Mouse (Mus musculus) embryonic facial prominence, embryonic 14.5 days (tissue): ENCODE measurements around the gene Nr2e1. TPM values are rescaled to one million over a fixed set of nuclear protein-coding genes. Genes with fewer than 3 reads are reported as not detected.

ENCODE experiments used
- ATAC-seq: fragments of 200-750 bp; cut with Nextera tagmentation; 2 replicates; pipeline ENCODE4 v1.8.0; 2017; ENCODE audit warnings: low read depth, moderate number of reproducible peaks, moderate TSS enrichment
- DNase-seq: peaks from one replicate; pipeline ENCODE4 v3.0.0-alpha.2; 2015; ENCODE audit warnings: low spot score
- H3K27ac ChIP-seq: fragments of 300-500 bp; sonication (generic); replicated peaks from 2 replicates; pipeline ENCODE4 v1.5.1; 2014; ENCODE audit warnings: low read depth, mild to moderate bottlenecking, low read length, moderate library complexity
- H3K27me3 ChIP-seq: fragments of 300-500 bp; sonication (generic); replicated peaks from 2 replicates; pipeline ENCODE4 v1.6.1; 2014; ENCODE audit warnings: low read length; ENCODE audit not compliant: control insufficient read depth, insufficient read depth
- H3K36me3 ChIP-seq: fragments of 300-500 bp; sonication (generic); 2 replicates; pipeline ENCODE4 v1.6.1; 2014; ENCODE audit warnings: low read length, mixed read lengths; ENCODE audit not compliant: control insufficient read depth, insufficient read depth
- H3K4me1 ChIP-seq: fragments of 300-500 bp; sonication (generic); 2 replicates; pipeline ENCODE4 v1.6.1; 2014; ENCODE audit warnings: antibody characterized with exemption, low read length; ENCODE audit not compliant: control insufficient read depth, insufficient read depth
- H3K4me2 ChIP-seq: fragments of 300-500 bp; sonication (generic); 2 replicates; pipeline ENCODE4 v1.6.1; 2014; ENCODE audit warnings: low read depth, mild to moderate bottlenecking, low read length, moderate library complexity, mixed read lengths
- H3K4me3 ChIP-seq: fragments of 300-500 bp; sonication (generic); 2 replicates; pipeline ENCODE4 v1.5.1; 2014; ENCODE audit warnings: low read depth, mild to moderate bottlenecking, low read length
- H3K9ac ChIP-seq: fragments of 300-500 bp; sonication (generic); 2 replicates; pipeline ENCODE4 v1.6.1; 2014; ENCODE audit warnings: low read depth, mild to moderate bottlenecking, low read length, moderate library complexity, mixed read lengths
- H3K9me3 ChIP-seq: fragments of 300-500 bp; sonication (generic); 2 replicates; pipeline ENCODE4 v1.6.1; 2016; ENCODE audit warnings: low read length; ENCODE audit not compliant: control insufficient read depth
- WGBS: fragments of 180-500 bp; shearing (Covaris S2); extraction: QIAGEN DNeasy Blood & Tissue Kit; methylation state at CpG from one replicate; pipeline ENCODE4 v1.1.7; 2014; 5-methylcytosine and 5-hydroxymethylcytosine counted together
- polyA plus RNA-seq: library from polyadenylated mRNA; unstranded; fragments of >200 nt; fragmentation: Nextera tagmentation; extraction: Ambion mirVana; gene quantifications from 2 replicates; pipeline ENCODE4 v1.2.1, GENCODE M21; 2014

The Nr2e1 gene
- polyA plus RNA-seq, 1 experiment from 2014 or later = 1.4 TPM

- no peaks in the 10 kb centered on the region for H3K9me3 ChIP-seq
- no peak overlapping the region for H3K27ac ChIP-seq
- H3K4me3 ChIP-seq = peak overlapping the region; percentile 30
- DNase-seq = peak; percentile 51
- peaks cover 95% of the 10 kb centered on the region for H3K27me3 ChIP-seq
- no peaks in the 10 kb centered on the region for H3K4me1 ChIP-seq
- no peaks in the 10 kb centered on the region for H3K36me3 ChIP-seq
- H3K9ac ChIP-seq = no peak overlapping the region
- peak overlapping the region; percentile 50 for H3K4me2 ChIP-seq
- 0 out of 2 replicates have a peak, but pooled peaks have one; percentile 31 for ATAC-seq
- WGBS = under 1% methylated on average over 67 of the region's 67 CpGs
Measured at GRCm38 (mm10) chr10:42591185-42591992, 8.0 kb upstream of the Nr2e1 start.

DNA sequence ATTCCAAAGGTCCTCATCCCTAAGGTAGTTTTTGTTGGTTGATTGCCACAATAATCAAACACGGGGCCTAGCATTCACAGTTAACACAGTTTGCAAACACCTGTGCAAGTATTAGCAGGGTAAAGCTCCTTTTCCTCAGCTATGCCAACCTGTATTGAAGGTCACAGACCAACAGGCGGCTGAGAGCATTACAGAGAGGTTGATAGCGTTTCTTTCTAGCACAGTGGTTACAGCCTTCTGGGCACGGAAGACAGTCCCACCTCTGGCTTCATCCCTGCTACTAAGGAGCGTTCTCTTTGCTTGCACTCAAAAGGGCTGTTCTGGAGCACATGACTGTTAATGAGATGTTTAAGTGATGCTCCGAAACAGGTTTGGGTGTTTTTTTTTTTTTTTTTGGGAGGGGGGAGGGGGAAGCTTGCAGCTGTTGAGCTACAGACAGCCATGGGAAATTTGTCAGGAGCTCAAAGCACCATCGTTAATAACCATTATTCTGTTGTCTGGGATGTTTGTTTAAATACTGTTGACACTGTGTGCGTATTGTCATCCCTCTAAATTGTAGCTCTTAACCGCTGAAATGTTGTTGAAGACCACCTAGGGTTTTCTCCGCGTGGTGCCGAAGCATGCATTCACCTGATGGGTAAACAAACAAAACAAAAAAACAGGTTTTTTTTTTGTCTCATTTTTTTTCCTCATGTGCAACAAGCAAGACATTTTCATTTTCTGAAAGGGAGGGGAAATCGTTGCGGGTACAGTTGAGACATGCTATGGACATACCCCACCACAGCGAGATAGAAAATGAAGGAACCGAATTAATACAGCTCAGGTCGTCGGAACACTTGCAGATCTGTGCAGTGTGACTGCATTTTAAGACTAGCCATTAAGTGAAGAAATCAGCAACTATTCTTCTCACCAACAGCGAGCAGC is 7.1 kb upstream of the Nr2e1 start:
- DNase-seq (no peak), ATAC-seq (no peak)
- 2% methylated on average over 19 of the region's 19 CpGs for WGBS
- Histone ChIP-seq H3K4me2 (0 out of 2 replicates have a peak overlapping the region, but pooled peaks have one; percentile 50), H3K9me3 (no peaks in the 10 kb centered on the region), H3K36me3 (no peaks in the 10 kb centered on the region), H3K4me3 (no peak overlapping the region), H3K27ac (no peak overlapping the region), H3K27me3 (peaks cover 97% of the 10 kb centered on the region), H3K9ac (no peak overlapping the region), H3K4me1 (no peaks in the 10 kb centered on the region)

DNA sequence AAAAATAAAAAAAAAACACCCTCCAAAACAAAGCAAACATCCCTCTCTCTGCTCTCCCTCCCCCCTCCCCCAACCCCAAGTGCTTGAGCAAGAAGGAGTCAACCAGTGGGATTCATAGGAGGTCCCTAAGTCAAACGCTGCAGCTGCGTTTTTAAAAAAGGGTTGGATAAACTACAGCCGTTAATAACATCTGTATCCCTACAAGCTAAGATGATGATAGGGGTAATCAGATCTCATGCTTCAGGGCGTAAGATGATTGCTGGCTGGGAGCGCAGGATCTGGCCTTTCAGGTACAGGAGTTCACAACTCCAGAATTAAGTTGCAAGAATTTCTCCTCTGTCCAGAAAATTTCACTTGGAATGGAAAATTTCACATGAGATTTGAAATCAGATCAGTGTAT is 6.1 kb upstream of the Nr2e1 start:
- Histone ChIP-seq H3K36me3 (no peaks in the 10 kb centered on the region), H3K27me3 (peaks cover 98% of the 10 kb centered on the region), H3K27ac (no peak overlapping the region), H3K4me3 (no peak overlapping the region), H3K4me2 (no peak overlapping the region), H3K4me1 (no peaks in the 10 kb centered on the region), H3K9me3 (no peaks in the 10 kb centered on the region), H3K9ac (no peak overlapping the region)
- DNase-seq (no peak), ATAC-seq (no peak)
- 1% methylated on average over 5 of the region's 5 CpGs for WGBS

DNA sequence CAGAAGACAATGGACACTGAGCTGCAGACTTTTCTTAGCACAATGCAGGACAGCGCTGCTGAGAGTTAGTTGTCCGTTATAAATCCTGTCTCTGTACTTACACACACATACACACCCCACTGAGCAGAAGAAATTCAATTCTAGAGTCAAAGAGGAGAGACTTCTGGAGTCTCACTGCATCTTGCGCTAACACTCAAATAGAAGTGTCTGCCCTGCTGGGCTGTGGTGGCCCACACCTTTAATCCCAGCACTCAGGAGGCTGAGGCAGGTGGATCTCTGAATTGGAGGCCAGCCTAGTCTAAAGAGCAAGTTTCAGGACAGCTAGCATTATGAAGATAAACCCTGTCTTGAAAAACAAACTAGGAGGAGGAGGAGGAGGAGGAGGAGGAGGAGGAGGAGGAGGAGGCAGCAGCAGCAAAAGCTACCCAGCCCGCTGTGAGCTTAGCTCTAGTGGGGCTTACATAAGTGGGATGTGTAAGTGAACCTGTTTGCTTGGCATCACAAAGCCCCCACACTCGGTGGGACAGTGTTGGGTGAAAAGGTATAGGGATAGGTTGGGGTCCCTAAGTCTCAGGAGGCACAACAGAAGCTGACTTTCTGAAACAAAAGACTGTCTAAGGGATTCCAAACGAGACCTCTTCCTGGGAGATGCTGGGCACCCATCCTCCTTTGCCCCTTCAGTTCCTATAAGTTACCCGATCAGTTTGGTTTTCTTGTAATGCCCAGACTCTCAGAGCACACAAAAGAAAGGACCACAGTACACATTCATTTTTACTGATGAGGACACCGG is 4.7 kb upstream of the Nr2e1 start:
- Histone ChIP-seq H3K4me2 (no peak overlapping the region), H3K9ac (no peak overlapping the region), H3K4me3 (no peak overlapping the region), H3K4me1 (no peaks in the 10 kb centered on the region; the same call in 1 of the 2 replicates), H3K27ac (no peak overlapping the region), H3K9me3 (no peaks in the 10 kb centered on the region), H3K27me3 (peaks cover 98% of the 10 kb centered on the region), H3K36me3 (no peaks in the 10 kb centered on the region)
- 6% methylated on average over 8 of the region's 8 CpGs for WGBS
- DNase-seq (no peak), ATAC-seq (no peak)

GRCm38 (mm10) chr10:42585596-42586305 is 2.3 kb upstream of the Nr2e1 start:
- H3K27me3 ChIP-seq = peaks cover 98% of the 10 kb centered on the region
- no peak overlapping the region for H3K27ac ChIP-seq
- no peak overlapping the region for H3K4me2 ChIP-seq
- H3K9ac ChIP-seq = no peak overlapping the region
- H3K36me3 ChIP-seq = no peaks in the 10 kb centered on the region
- H3K4me1 ChIP-seq = peaks cover 5% of the 10 kb centered on the region; the same call in 1 of the 2 replicates
- H3K4me3 ChIP-seq = no peak overlapping the region
- 5% methylated on average over 22 of the region's 22 CpGs for WGBS
- H3K9me3 ChIP-seq = no peaks in the 10 kb centered on the region
- ATAC-seq = no peak
- DNase-seq = no peak

DNA sequence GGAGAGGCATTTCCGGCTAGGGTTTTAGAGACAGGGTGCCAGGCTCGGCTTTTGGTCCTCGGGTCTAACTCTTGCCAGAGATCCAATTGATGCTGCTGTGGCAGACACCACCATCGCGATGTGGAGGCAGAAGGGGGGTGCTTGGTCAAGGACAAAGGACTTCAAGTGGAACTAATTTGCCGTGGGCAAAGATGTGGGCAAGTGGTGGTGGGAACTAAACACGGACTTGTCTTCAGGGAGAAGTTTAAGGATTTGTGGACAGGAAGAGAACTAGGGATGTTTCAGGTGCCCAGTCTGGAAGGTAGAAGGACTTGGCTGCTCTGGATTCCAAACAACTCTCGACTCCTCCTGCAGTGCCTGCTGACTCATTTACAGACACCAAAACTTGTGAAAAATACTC is 1.7 kb upstream of the Nr2e1 start:
- no peak for DNase-seq

DNA sequence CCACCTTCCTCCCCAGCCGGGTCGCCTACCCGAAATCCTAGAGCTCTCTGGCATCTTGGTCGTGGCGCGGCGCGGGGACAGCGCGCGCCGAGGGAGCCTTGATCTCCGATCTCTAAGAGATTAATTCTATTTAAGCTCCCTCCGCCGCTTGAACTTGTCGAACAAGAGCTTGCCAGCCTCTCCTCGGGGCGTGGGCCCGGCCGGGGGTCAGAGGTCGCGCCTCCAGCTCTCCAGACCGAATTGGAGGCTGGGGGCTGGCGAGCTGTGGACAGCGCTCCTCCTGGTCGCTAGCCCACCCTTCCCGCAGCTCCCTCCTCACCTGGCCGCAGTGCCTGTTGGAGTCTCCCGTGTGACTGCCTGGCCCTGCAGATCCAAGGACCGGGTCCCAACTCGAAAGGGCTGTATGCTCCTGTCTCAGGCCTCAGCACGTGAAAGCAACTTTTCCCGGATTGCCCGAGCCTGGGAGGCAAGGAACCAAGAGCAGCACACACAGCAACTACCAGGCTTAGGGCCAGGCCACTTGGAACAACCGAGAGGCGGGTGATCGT is 1.1 kb upstream of the Nr2e1 start:
- peaks cover 98% of the 10 kb centered on the region for H3K27me3 ChIP-seq
- no peaks in the 10 kb centered on the region for H3K36me3 ChIP-seq
- no peak overlapping the region for H3K27ac ChIP-seq
- no peaks in the 10 kb centered on the region for H3K9me3 ChIP-seq
- under 1% methylated on average over 33 of the region's 37 CpGs for WGBS
- H3K4me1 ChIP-seq = peaks cover 5% of the 10 kb centered on the region; the same call in 1 of the 2 replicates
- H3K4me2 ChIP-seq = peak overlapping the region; percentile 43
- no peak for DNase-seq
- ATAC-seq = no peak
- peak overlapping the region; percentile 29 for H3K4me3 ChIP-seq
- H3K9ac ChIP-seq = peak overlapping the region; percentile 40; the same call in 1 of the 2 replicates

More for the DNA sequence above, 1.7 kb upstream of the Nr2e1 start:
- H3K9ac ChIP-seq = no peak overlapping the region
- no peaks in the 10 kb centered on the region for H3K9me3 ChIP-seq
- ATAC-seq = no peak
- peaks cover 98% of the 10 kb centered on the region for H3K27me3 ChIP-seq
- H3K4me2 ChIP-seq = 0 out of 2 replicates have a peak overlapping the region, but pooled peaks have one; percentile 43
- 1% methylated on average over 8 of the region's 8 CpGs for WGBS
- H3K4me1 ChIP-seq = peaks cover 5% of the 10 kb centered on the region; the same call in 1 of the 2 replicates
- H3K27ac ChIP-seq = no peak overlapping the region
- H3K4me3 ChIP-seq = 0 out of 2 replicates have a peak overlapping the region, but pooled peaks have one; percentile 4
- no peaks in the 10 kb centered on the region for H3K36me3 ChIP-seq
